Mouse (Mus musculus) embryonic fibroblast, embryonic 13.5 days (primary cell): ENCODE results near the gene Tmub2.

Experiments
- CTCF ChIP-seq: IDR thresholded peaks from 2 replicates; pipeline ENCODE4 v1.5.1; 2011; ENCODE audit warnings: mild to moderate bottlenecking, control low read depth, low read length, moderate library complexity, borderline replicate concordance; ENCODE audit not compliant: insufficient read depth
- POLR2A ChIP-seq: IDR thresholded peaks from 2 replicates; pipeline ENCODE4 v1.6.1; 2011; ENCODE audit warnings: low read depth, mild to moderate bottlenecking, control low read depth, low read length, moderate library complexity

- TF ChIP-seq POLR2A: no peak
- TF ChIP-seq CTCF: no peak
These were observed 23.4 kb downstream of the Tmub2 start for GRCm38 (mm10) chr11:102308104-102308503.
